Mouse (Mus musculus) cerebellum, adult 2 months (tissue): ENCODE data around the gene Tenm3.

ENCODE experiments used
- CTCF ChIP-seq: fragments of 200-500 bp; IDR thresholded peaks from 2 replicates; pipeline ENCODE4 v1.5.1; 2011; ENCODE audit warnings: low read depth, mild to moderate bottlenecking, control low read depth, low read length, moderate library complexity, borderline replicate concordance; ENCODE audit not compliant: insufficient read depth
- POLR2A ChIP-seq: fragments of 200-500 bp; IDR thresholded peaks from 2 replicates; pipeline ENCODE4 v1.6.1; 2011; ENCODE audit warnings: low read length, control low read depth, borderline replicate concordance; ENCODE audit not compliant: insufficient read depth

DNA sequence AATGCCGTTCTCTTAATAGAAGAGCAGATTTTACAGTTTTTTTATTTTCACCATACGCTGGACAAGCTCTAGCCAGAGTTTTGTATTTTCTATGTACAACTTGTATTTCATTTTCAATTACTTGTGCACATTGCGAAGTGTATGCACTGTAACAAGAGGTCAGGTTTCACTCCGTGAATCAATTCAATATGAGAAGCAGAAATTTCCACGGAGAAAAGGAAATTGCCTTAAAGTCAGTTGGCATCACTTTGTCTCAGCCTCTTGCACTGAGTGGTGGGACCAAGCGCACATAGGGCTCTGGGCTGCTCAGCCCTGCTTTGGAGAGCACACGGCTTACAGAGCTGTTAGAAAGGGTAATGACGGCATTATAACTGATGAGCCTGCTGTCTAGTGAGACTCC lies 41.5 kb downstream of the Tenm3 start:
- TF ChIP-seq CTCF (no peak), POLR2A (no peak)
